Mouse (Mus musculus) ES-E14 (cell line): ENCODE results near the gene Naif1. TPM values are rescaled to one million over a fixed set of nuclear protein-coding genes. Genes with fewer than 3 reads are reported as not detected.
A peak's percentile ranks its signal among the peaks of the same experiment; 100 is the strongest.

ENCODE experiments used
- DNase-seq: peaks from one replicate; pipeline ENCODE4 v3.0.0-alpha.2; 2013; ENCODE audit warnings: low read depth, low spot score
- H3K27ac ChIP-seq: 2 replicates; pipeline ENCODE4 v1.5.1; 2012; ENCODE audit warnings: low read depth, mild to moderate bottlenecking, low read length, moderate library complexity, mixed read lengths; ENCODE audit not compliant: poor library complexity, insufficient read depth, severe bottlenecking
- H3K36me3 ChIP-seq: 2 replicates; pipeline ENCODE4 v1.6.1; 2012; ENCODE audit warnings: mild to moderate bottlenecking, low read length, moderate library complexity, mixed read lengths; ENCODE audit not compliant: control insufficient read depth, poor library complexity, insufficient read depth, severe bottlenecking
- H3K4me1 ChIP-seq, 2 experiments: fragments of 150-350 bp in 1 of 2; sonication (generic) in 1 of 2; 2 replicates each; pipeline ENCODE4 v1.6.1; 2012; ENCODE audit warnings: low read length in 2 of 2, mild to moderate bottlenecking in 1 of 2, mixed read lengths in 1 of 2; ENCODE audit not compliant: control insufficient read depth in 2 of 2, insufficient read depth in 2 of 2, poor library complexity in 1 of 2
- H3K4me3 ChIP-seq, 2 experiments: fragments of 150-350 bp in 1 of 2; sonication (generic) in 1 of 2; 2 replicates each; pipeline ENCODE4 v1.5.1; 2012; ENCODE audit warnings: low read length in 2 of 2, low read depth in 1 of 2, mild to moderate bottlenecking in 1 of 2, mixed read lengths in 1 of 2; ENCODE audit not compliant: insufficient read depth in 1 of 2, poor library complexity in 1 of 2, severe bottlenecking in 1 of 2
- H3K9ac ChIP-seq: 2 replicates; pipeline ENCODE4 v1.6.1; 2012; ENCODE audit warnings: low read depth, mild to moderate bottlenecking, low read length, mixed read lengths; ENCODE audit not compliant: poor library complexity, insufficient read depth, severe bottlenecking
- H3K9me3 ChIP-seq: fragments of 150-350 bp; sonication (generic); 2 replicates; pipeline ENCODE4 v1.6.1; 2012; ENCODE audit warnings: low read depth, mild to moderate bottlenecking, low read length; ENCODE audit not compliant: control insufficient read depth, insufficient read depth
- CHD2 ChIP-seq: IDR thresholded peaks from 2 replicates; pipeline ENCODE4 v1.6.1; 2014; ENCODE audit warnings: mild to moderate bottlenecking, low read depth, low read length, inconsistent platforms
- HCFC1 ChIP-seq: IDR thresholded peaks from 2 replicates; pipeline ENCODE4 v1.6.1; 2012; ENCODE audit warnings: low read length, inconsistent platforms, borderline replicate concordance; ENCODE audit not compliant: insufficient read depth
- MAFK ChIP-seq: IDR thresholded peaks from 2 replicates; pipeline ENCODE4 v1.6.1; 2014; ENCODE audit warnings: mild to moderate bottlenecking, low read depth, low read length, inconsistent platforms; ENCODE audit not compliant: insufficient read depth
- ZC3H11A ChIP-seq: IDR thresholded peaks from 2 replicates; pipeline ENCODE4 v1.6.1; 2012; ENCODE audit warnings: low read depth, mild to moderate bottlenecking, inconsistent platforms, low read length, borderline replicate concordance
- ZNF384 ChIP-seq: IDR thresholded peaks from 2 replicates; pipeline ENCODE4 v1.6.1; 2012; ENCODE audit warnings: low read depth, low read length, inconsistent platforms
- in situ Hi-C, 2 experiments: fragments of 600-800 bp; cut with MboI; formaldehyde crosslinking; loops; one replicate each; pipeline ENCODE4 v1.15.1; 2025; ENCODE audit warnings: low sequenced_read_pairs in 2 of 2, inconsistent platforms in 1 of 2; ENCODE audit not compliant: unreplicated experiment in 2 of 2
- total RNA-seq: library from RNA; depleted of rRNA; stranded (reverse); fragments of 300-350 nt; gene quantifications from 2 replicates; pipeline ENCODE4 v1.2.3, GENCODE M21; 2012

Naif1 gene
- total RNA-seq, 1 experiment: 2.5 TPM

DNA sequence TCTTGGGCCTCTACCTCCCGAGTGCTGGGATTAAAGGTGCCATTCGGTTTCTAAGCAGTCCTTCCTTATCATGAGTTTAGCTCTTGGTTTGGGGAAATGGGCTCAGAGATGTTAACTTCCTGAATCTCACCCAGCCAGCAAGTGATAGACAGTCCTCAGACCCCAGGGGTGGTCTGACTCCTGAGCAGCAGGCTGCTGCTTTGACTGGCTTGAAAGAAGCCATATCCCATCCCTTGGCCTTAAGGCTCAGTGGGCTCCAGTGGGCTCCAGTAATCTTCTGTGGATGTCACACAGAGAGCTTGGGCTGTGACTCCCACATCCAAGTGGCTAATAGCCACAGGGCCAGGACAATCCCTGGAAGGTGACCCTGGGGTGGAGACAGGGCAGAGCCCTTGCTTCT lies 44.3 kb downstream of the Naif1 start:
- H3K36me3 ChIP-seq: no peaks in the 10 kb centered on the region
- H3K9me3 ChIP-seq: no peaks in the 10 kb centered on the region
- no peak overlapping the region for H3K27ac ChIP-seq
- in situ Hi-C loops: no loop called here
- no peak overlapping the region for H3K4me3 ChIP-seq
- H3K9ac ChIP-seq: no peak overlapping the region
- DNase-seq: no peak
- peaks cover 0 to 17% of the 10 kb centered on the region in 2 experiments; a peak in 2 of 4 replicates for H3K4me1 ChIP-seq
- TF ChIP-seq ZNF384: no peak
- TF ChIP-seq CHD2: no peak
- TF ChIP-seq ZC3H11A: no peak
- no peak for TF ChIP-seq MAFK
- no peak for TF ChIP-seq HCFC1

GRCm38 (mm10) chr2:32495185-32495726 lies 45.0 kb downstream of the Naif1 start:
- TF ChIP-seq HCFC1 (no peak), MAFK (no peak), CHD2 (no peak), ZC3H11A (no peak)
- Histone ChIP-seq H3K9me3 (no peaks in the 10 kb centered on the region), H3K4me3 (peak overlapping the region in 1 of 2 experiments; percentile 23; a peak in 2 of 4 replicates), H3K9ac (no peak overlapping the region), H3K36me3 (no peaks in the 10 kb centered on the region), H3K4me1 (peaks cover 0 to 17% of the 10 kb centered on the region in 2 experiments; a peak in 2 of 4 replicates), H3K27ac (no peak overlapping the region)
- no peak for DNase-seq
- in situ Hi-C loops: no loop called here

- in situ Hi-C loops: no loop called here
- no peaks in the 10 kb centered on the region for H3K36me3 ChIP-seq
- no peak for DNase-seq
- no peak overlapping the region for H3K9ac ChIP-seq
- TF ChIP-seq ZNF384 (no peak), CHD2 (no peak), ZC3H11A (no peak), HCFC1 (no peak), MAFK (no peak)
- H3K27ac ChIP-seq: no peak overlapping the region
- no peaks in the 10 kb centered on the region for H3K9me3 ChIP-seq
- no peak overlapping the region for H3K4me3 ChIP-seq
- peaks cover 0 to 17% of the 10 kb centered on the region in 2 experiments; a peak in 2 of 4 replicates for H3K4me1 ChIP-seq
Observed at GRCm38 (mm10) chr2:32496190-32496589, 45.9 kb downstream of the Naif1 start.

GRCm38 (mm10) chr2:32499365-32499764 lies 49.1 kb downstream of the Naif1 start:
- no peaks in the 10 kb centered on the region for H3K9me3 ChIP-seq
- no peak overlapping the region for H3K27ac ChIP-seq
- peaks cover 5 to 13% of the 10 kb centered on the region in 2 experiments; a peak in 3 of 4 replicates for H3K4me1 ChIP-seq
- no peak for TF ChIP-seq MAFK
- H3K4me3 ChIP-seq: no peak overlapping the region
- no peak for DNase-seq
- in situ Hi-C loops: no loop called here
- no peaks in the 10 kb centered on the region for H3K36me3 ChIP-seq
- no peak overlapping the region for H3K9ac ChIP-seq

- Histone ChIP-seq H3K27ac (no peak overlapping the region), H3K9me3 (no peaks in the 10 kb centered on the region), H3K4me1 (peaks cover 5 to 13% of the 10 kb centered on the region in 2 experiments; a peak in 3 of 4 replicates), H3K4me3 (no peak overlapping the region), H3K9ac (no peak overlapping the region), H3K36me3 (no peaks in the 10 kb centered on the region)
- no peak for TF ChIP-seq CHD2
- TF ChIP-seq MAFK: no peak
- no peak for TF ChIP-seq HCFC1
- no peak for TF ChIP-seq ZC3H11A
- no peak for TF ChIP-seq ZNF384
- in situ Hi-C loops: no loop called here
- DNase-seq: no peak
Observed at GRCm38 (mm10) chr2:32500461-32500860, 50.2 kb downstream of the Naif1 start.
